Mouse (Mus musculus): ENCODE measurements at regions not wholly inside any gene's neighbourhood (a gene's known extent, or its start where the extent isn't known, plus 50 kb on each side); places are given as distances from the start of the nearest gene placed in this dataset.

GRCm38 (mm10) chr17:13487291-13488215 lies 133.2 kb downstream of the Tcp10c start:
- TF ChIP-seq FLI1 (IDR thresholded peaks at IDR 0.05; ENCODE audit: low read length) (no peak), GATA1 (IDR thresholded peaks at IDR 0.05; ENCODE audit: borderline replicate concordance, low read length) (no peak)

All from megakaryocyte, embryonic 14.5 days (primary cell).